8 mouse cellular contexts compared by ENCODE assay signal in the genomic region with DNA sequence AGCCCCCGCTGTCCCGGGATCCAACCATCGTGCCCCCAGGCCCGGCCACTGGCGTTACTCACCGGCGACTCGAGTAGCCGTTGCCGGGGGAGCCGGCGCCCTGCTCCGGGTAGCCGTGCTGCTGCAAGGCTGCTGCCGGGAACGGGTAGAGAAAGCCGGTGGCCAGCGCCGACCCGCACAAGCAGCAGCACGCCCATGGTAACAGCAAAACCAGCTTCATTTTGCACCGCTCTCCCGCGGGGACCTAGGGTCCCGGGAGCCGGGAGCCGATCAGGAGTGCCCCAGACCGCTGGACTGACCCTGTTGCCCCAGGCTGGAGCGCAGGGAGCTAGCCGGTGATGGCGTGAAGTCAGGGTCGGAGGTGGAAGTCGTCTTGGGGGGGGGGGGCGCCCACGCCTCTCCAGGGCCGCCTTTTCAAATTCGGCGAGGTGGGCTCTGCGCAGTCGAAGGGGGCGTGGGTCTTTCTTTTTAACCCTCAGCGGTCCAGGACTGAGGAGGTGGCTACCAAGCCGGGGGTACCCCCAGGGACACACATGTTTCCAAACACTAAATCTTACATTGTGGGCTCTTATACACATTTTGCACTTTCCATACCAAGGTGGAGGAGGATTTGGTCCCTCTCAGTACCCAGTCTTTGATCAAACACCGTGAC. TPM values are rescaled to one million over a fixed set of nuclear protein-coding genes. Genes with fewer than 3 reads are reported as not detected.
DNase-seq lines count a peak whose midpoint lies in the region; ATAC-seq and TF ChIP-seq lines count a peak whose summit lies in the region.

A gene (minus strand): TSS at position 422 of the 652 bp plus-strand sequence.

- no peak for ATAC-seq in megakaryocyte, adult 5-6 weeks (ENCODE audit: poor library complexity, severe bottlenecking)
- ATAC-seq in heart, postnatal 0 days (ENCODE audit: insufficient read depth, low read depth) = 0 out of 2 replicates have a peak, but pooled peaks have one; percentile 25
- 0 out of 2 replicates have a peak, but pooled peaks have one; percentile 29 for ATAC-seq in limb, embryonic 12.5 days (ENCODE audit: insufficient number of reproducible peaks, insufficient read depth, low FRiP score, low TSS enrichment, low read depth)

- H3K4me2 ChIP-seq in heart, postnatal 0 days (ENCODE audit: low read depth, low read length) = peak within 1 kb of the TSS; percentile 64
- peak within 1 kb of the TSS; percentile 76 for H3K4me2 ChIP-seq in limb, embryonic 12.5 days

- no peak within 1 kb of the TSS for H3K27ac ChIP-seq in heart, postnatal 0 days (ENCODE audit: low read depth)
- H3K27ac ChIP-seq in limb, embryonic 12.5 days = peak within 1 kb of the TSS; percentile 90

- peak; percentile 25 for DNase-seq in adrenal gland, postnatal 25 days
- DNase-seq in adrenal gland, adult 2 months = no peak
- DNase-seq in heart, postnatal 0 days (ENCODE audit: low spot score) = no peak
- DNase-seq in right cerebral cortex, postnatal 14 days = peak; percentile 49
- no peak for DNase-seq in cerebellum, adult 8-10 months

- H3K4me3 ChIP-seq in megakaryocyte, embryonic 14.5 days (replicated peaks) = peak within 1 kb of the TSS; percentile 73
- H3K4me3 ChIP-seq in heart, postnatal 0 days (ENCODE audit: low read depth, low read length) = peak within 1 kb of the TSS; percentile 38
- peak within 1 kb of the TSS; percentile 92 for H3K4me3 ChIP-seq in limb, embryonic 12.5 days (replicated peaks)

- H3K9me3 ChIP-seq in megakaryocyte, embryonic 14.5 days = no peaks in the 10 kb centered on the region
- H3K9me3 ChIP-seq in heart, postnatal 0 days (replicated peaks; ENCODE audit: control insufficient read depth, low read length) = no peaks in the 10 kb centered on the region
- H3K9me3 ChIP-seq in limb, embryonic 12.5 days = no peaks in the 10 kb centered on the region

- no peak for TF ChIP-seq CTCF in heart, postnatal 0 days (IDR thresholded peaks at IDR 0.05; ENCODE audit: low read depth)

- no peak for TF ChIP-seq EP300 in heart, postnatal 0 days (IDR thresholded peaks at IDR 0.05; ENCODE audit: low read depth)

- H3K27me3 ChIP-seq in megakaryocyte, embryonic 14.5 days (replicated peaks) = peaks cover 75% of the 10 kb centered on the region
- H3K27me3 ChIP-seq in heart, postnatal 0 days (ENCODE audit: control insufficient read depth, insufficient read depth, low read length) = peaks cover 53% of the 10 kb centered on the region
- no peaks in the 10 kb centered on the region; the same call in 1 of the 2 replicates for H3K27me3 ChIP-seq in limb, embryonic 12.5 days

- peaks cover 11% of the 10 kb centered on the region for H3K4me1 ChIP-seq in megakaryocyte, embryonic 14.5 days
- peaks cover 15% of the 10 kb centered on the region; the same call in 1 of the 2 replicates for H3K4me1 ChIP-seq in heart, postnatal 0 days (ENCODE audit: control insufficient read depth, insufficient read depth)
- peaks cover 30% of the 10 kb centered on the region for H3K4me1 ChIP-seq in limb, embryonic 12.5 days (replicated peaks)

- WGBS in heart, postnatal 0 days = 2% methylated on average over 41 of the region's 44 CpGs
- under 1% methylated on average over 43 of the region's 44 CpGs for WGBS in limb, embryonic 12.5 days

- H3K9ac ChIP-seq in heart, postnatal 0 days (replicated peaks; ENCODE audit: low read depth, low read length) = no peak within 1 kb of the TSS
- peak within 1 kb of the TSS; percentile 92 for H3K9ac ChIP-seq in limb, embryonic 12.5 days (replicated peaks)

- H3K36me3 ChIP-seq in megakaryocyte, embryonic 14.5 days (replicated peaks; ENCODE audit: low read length) = no peaks in the 10 kb centered on the region
- no peaks in the 10 kb centered on the region for H3K36me3 ChIP-seq in heart, postnatal 0 days (replicated peaks; ENCODE audit: control insufficient read depth, insufficient read depth, low read length)
- peaks cover 16% of the 10 kb centered on the region; the same call in 1 of the 2 replicates for H3K36me3 ChIP-seq in limb, embryonic 12.5 days

RNA-seq across cellular contexts. Expression of the gene that starts here (rescaled TPM):
- total RNA-seq in adrenal gland, postnatal 25 days (2021) = 1.0 and 1.6 TPM in 2 replicates
- not detected for total RNA-seq in adrenal gland, adult 2 months (2021)
- polyA plus RNA-seq in adrenal gland, adult 2 months (2012; rRNA removed) = 0.20 and 0.26 TPM in 2 replicates
- not detected in 2 replicates for polyA plus RNA-seq in megakaryocyte, embryonic 14.5 days (2012; ENCODE audit: insufficient read depth, low replicate concordance)
- total RNA-seq in megakaryocyte, adult 5-6 weeks (2015) = not detected in 2 replicates
- total RNA-seq in megakaryocyte, adult 5-6 weeks (2017) = not detected in 2 replicates
- total RNA-seq in heart, postnatal 0 days (2014; rRNA removed; ENCODE audit: low replicate concordance) = 8.1 and 9.9 TPM in 2 replicates
- 4.1 and 5.4 TPM in 2 replicates for polyA plus RNA-seq in heart, postnatal 0 days (2015; fragmentation: Nextera tagmentation; extraction: Ambion mirVana)
- polyA plus RNA-seq in limb, embryonic 12.5 days (2016; fragmentation: Nextera tagmentation; extraction: Ambion mirVana) = 145 and 155 TPM in 2 replicates

Comparison
In these comparisons a context has a peak if more than half of its experiments do, and no peak if none do; other contexts are left out.
1. RNA of the gene that starts here (polyA plus RNA-seq): 145 to 155 TPM in limb, embryonic 12.5 days; 4.1 to 5.4 TPM in heart, postnatal 0 days, 0.20 to 0.26 TPM in adrenal gland, adult 2 months and not detected in megakaryocyte, embryonic 14.5 days; every median in the first group is over 10 times any median in the second.
2. DNase-seq: peak in adrenal gland, postnatal 25 days (single experiment) and right cerebral cortex, postnatal 14 days (single experiment); none in adrenal gland, adult 2 months (single experiment), heart, postnatal 0 days (single experiment) and cerebellum, adult 8-10 months (single experiment).
3. H3K4me3 ChIP-seq: peak in every context shown above with its lines; median percentile 92 in limb, embryonic 12.5 days; 73 in megakaryocyte, embryonic 14.5 days; 38 in heart, postnatal 0 days.